Comparison of ENCODE assay signal across 16 mouse cellular contexts in genomic region chr13:73489986-73490385, GRCm38 (mm10). TPM values are rescaled to one million over a fixed set of nuclear protein-coding genes. Genes with fewer than 3 reads are reported as not detected.
DNase-seq lines count a peak whose midpoint lies in the region; ATAC-seq and TF ChIP-seq lines count a peak whose summit lies in the region.
"Had no signal": no experiment of that assay in that cellular context is flagged by ENCODE, and none has a peak within 500 bp of the region (broad histone marks: within the 10 kb centered on the region; RNA-seq: fewer than 3 reads in every experiment).

No protein-coding gene starts in this region.

- WGBS in forebrain, embryonic 15.5 days, result 93% methylated on average over 3 of the region's 3 CpGs
- 97% methylated on average over 3 of the region's 3 CpGs for WGBS in forebrain, embryonic 10.5 days
- 63% methylated on average over 3 of the region's 3 CpGs for WGBS in lung, adult 2 months

- TF ChIP-seq CTCF in lung, adult 2 months (IDR thresholded peaks at IDR 0.05; ENCODE audit: insufficient read depth, low read length), result no peak

- no peak overlapping the region for H3K9ac ChIP-seq in forebrain, embryonic 15.5 days (replicated peaks)
- H3K9ac ChIP-seq: embryonic facial prominence, embryonic 12.5 days; intestine, embryonic 15.5 days had no signal

- H3K9me3 ChIP-seq in forebrain, embryonic 15.5 days, result no peaks in the 10 kb centered on the region; the same call in 1 of the 2 replicates
- H3K9me3 ChIP-seq in forebrain, embryonic 10.5 days, result peaks cover 8% of the 10 kb centered on the region; the same call in 1 of the 2 replicates
- H3K9me3 ChIP-seq: embryonic facial prominence, embryonic 12.5 days; intestine, embryonic 15.5 days had no signal

- H3K4me2 ChIP-seq in forebrain, embryonic 15.5 days (replicated peaks), result no peak overlapping the region
- H3K4me2 ChIP-seq: embryonic facial prominence, embryonic 12.5 days; intestine, embryonic 15.5 days had no signal

- no peaks in the 10 kb centered on the region for H3K27me3 ChIP-seq in forebrain, embryonic 15.5 days
- H3K27me3 ChIP-seq in forebrain, embryonic 10.5 days (ENCODE audit: poor library complexity, severe bottlenecking), result no peaks in the 10 kb centered on the region
- H3K27me3 ChIP-seq: embryonic facial prominence, embryonic 12.5 days; intestine, embryonic 15.5 days had no signal

- H3K4me3 ChIP-seq in forebrain, embryonic 15.5 days, result no peak overlapping the region
- H3K4me3 ChIP-seq in forebrain, embryonic 10.5 days, result no peak overlapping the region
- H3K4me3 ChIP-seq in lung, adult 2 months (replicated peaks; ENCODE audit: extremely low read depth, low read depth, low read length), result no peak overlapping the region
- H3K4me3 ChIP-seq: embryonic facial prominence, embryonic 12.5 days; gastrocnemius, adult 2 months; intestine, embryonic 15.5 days had no signal

- H3K27ac ChIP-seq in forebrain, embryonic 15.5 days (replicated peaks), result peak overlapping the region; percentile 40; the same call in 1 of the 2 replicates
- H3K27ac ChIP-seq in forebrain, embryonic 10.5 days, result no peak overlapping the region
- H3K27ac ChIP-seq: embryonic facial prominence, embryonic 12.5 days; gastrocnemius, adult 2 months; intestine, embryonic 15.5 days had no signal

- DNase-seq in forebrain, embryonic 10.5 days (ENCODE audit: extremely low spot score, low spot score), result no peak
- peak; percentile 71 for DNase-seq in lung, postnatal 36 days
- DNase-seq in lung, adult 2 months, result no peak
- DNase-seq in urinary bladder, adult 2 months (ENCODE audit: low spot score), result no peak
- DNase-seq in heart, postnatal 14 days, result no peak
- DNase-seq: adrenal gland, adult 8-10 months; gastrocnemius, adult 2 months; heart, postnatal 36 days; thymus, postnatal 25 days had no signal

- H3K36me3 ChIP-seq in forebrain, embryonic 15.5 days, result peaks cover 61% of the 10 kb centered on the region
- peaks cover 99% of the 10 kb centered on the region for H3K36me3 ChIP-seq in forebrain, embryonic 10.5 days (replicated peaks)

- ATAC-seq in forebrain, embryonic 15.5 days (replicated peaks), result no peak
- ATAC-seq in granulocyte monocyte progenitor cell, adult 5-6 weeks (replicated peaks; ENCODE audit: poor library complexity, severe bottlenecking), result peak; percentile 77
- peak; percentile 65 for ATAC-seq in monocyte, adult 5-6 weeks (replicated peaks; ENCODE audit: insufficient number of reproducible peaks, low FRiP score, low TSS enrichment, poor library complexity, severe bottlenecking)
- ATAC-seq: intestine, embryonic 15.5 days; midbrain, embryonic 16.5 days had no signal

- no peaks in the 10 kb centered on the region; the same call in 1 of the 2 replicates for H3K4me1 ChIP-seq in forebrain, embryonic 15.5 days
- H3K4me1 ChIP-seq in forebrain, embryonic 10.5 days, result no peaks in the 10 kb centered on the region
- H3K4me1 ChIP-seq in lung, adult 2 months (ENCODE audit: control insufficient read depth, insufficient read depth, low read length), result peaks cover 10% of the 10 kb centered on the region
- H3K4me1 ChIP-seq: embryonic facial prominence, embryonic 12.5 days; intestine, embryonic 15.5 days had no signal

- TF ChIP-seq POLR2A in lung, adult 2 months (IDR thresholded peaks at IDR 0.05; ENCODE audit: borderline replicate concordance, extremely low read depth, low read depth, low read length), result no peak

- intact Hi-C loops in heart, postnatal 14 days (cut with DNase I), result no loop called here

RNA-seq across cellular contexts. Expression of gene Lpcat1, which starts 23.0 kb away (rescaled TPM):
- 61.4 and 62.1 TPM in 2 replicates for polyA plus RNA-seq in forebrain, embryonic 15.5 days (2015; fragmentation: Nextera tagmentation; extraction: Ambion mirVana)
- polyA plus RNA-seq in forebrain, embryonic 10.5 days (2016; fragmentation: Nextera tagmentation; extraction: Ambion mirVana), result 63.5 and 67.3 TPM in 2 replicates
- 408 and 425 TPM in 2 replicates for polyA plus RNA-seq in lung, adult 2 months (2012; rRNA removed)
- total RNA-seq in granulocyte monocyte progenitor cell, adult 5-6 weeks (2014; fragmentation: Nextera tagmentation), result 16.0 and 19.0 TPM in 2 replicates
- total RNA-seq in granulocyte monocyte progenitor cell, adult 5-6 weeks (2017), result 19.8 and 32.3 TPM in 2 replicates
- 10.6 to 13.3 TPM (median 12.6 TPM) in 3 replicates for total RNA-seq in monocyte, adult 5-6 weeks (2017)
- 15.2 and 17.2 TPM in 2 replicates for polyA plus RNA-seq in urinary bladder, adult 2 months (2012; rRNA removed)
- 10 to 100 TPM in 1 of 2 experiments, 1 to 10 TPM in 1; 8.0 to 10.6 TPM for total RNA-seq in heart, postnatal 14 days (2021)

RNA-seq across cellular contexts. Expression of gene Slc6a3, which starts 46.6 kb away (rescaled TPM):
- polyA plus RNA-seq in forebrain, embryonic 15.5 days (2015; fragmentation: Nextera tagmentation; extraction: Ambion mirVana), result 0.06 TPM in 2 replicates
- polyA plus RNA-seq in forebrain, embryonic 10.5 days (2016; fragmentation: Nextera tagmentation; extraction: Ambion mirVana), result 0.11 and 0.22 TPM in 2 replicates
- 0.10 and 0.12 TPM in 2 replicates for polyA plus RNA-seq in lung, adult 2 months (2012; rRNA removed)
- not detected in 2 replicates for total RNA-seq in granulocyte monocyte progenitor cell, adult 5-6 weeks (2014; fragmentation: Nextera tagmentation)
- not detected in 2 replicates for total RNA-seq in granulocyte monocyte progenitor cell, adult 5-6 weeks (2017)
- not detected in 3 replicates for total RNA-seq in monocyte, adult 5-6 weeks (2017)
- polyA plus RNA-seq in urinary bladder, adult 2 months (2012; rRNA removed), result 0.03 and 0.04 TPM in 2 replicates
- total RNA-seq in heart, postnatal 14 days (2021), result not detected
- total RNA-seq: gastrocnemius, adult 2 months; heart, postnatal 36 days had no signal
- polyA plus RNA-seq: stomach, embryonic 14.5 days had no signal
